Mouse (Mus musculus) lung, postnatal 0 days (tissue): Measurements from ENCODE around the gene Pde10a.

Source experiments
- CTCF ChIP-seq: IDR thresholded peaks from 2 replicates; pipeline ENCODE4 v1.5.1; 2016; ENCODE audit warnings: antibody characterized with exemption, mild to moderate bottlenecking
- EP300 ChIP-seq: IDR thresholded peaks from 2 replicates; pipeline ENCODE4 v1.6.1; 2016; ENCODE audit warnings: antibody characterized with exemption, mild to moderate bottlenecking, control low read depth

DNA sequence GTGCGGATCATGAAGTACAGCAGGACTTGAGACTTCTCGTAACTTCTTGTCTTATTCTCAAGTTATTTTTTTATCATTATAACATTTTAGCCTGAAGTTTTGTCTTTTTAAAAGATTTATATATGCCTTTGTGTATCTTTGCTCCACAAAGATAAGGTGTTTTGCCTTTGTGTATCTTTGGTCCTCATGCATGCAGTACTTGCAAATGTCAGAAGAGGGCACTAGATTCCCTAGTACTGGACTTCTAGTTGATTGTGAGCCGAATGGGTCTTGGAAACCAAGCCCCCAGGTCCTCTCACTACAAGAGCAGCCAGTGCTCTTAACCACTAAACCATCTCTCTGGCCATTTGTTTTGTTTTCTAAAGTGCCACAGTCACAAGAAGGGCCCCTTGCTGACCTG lies 55.2 kb downstream of the Pde10a start:
- TF ChIP-seq CTCF: peak; percentile 59
- no peak for TF ChIP-seq EP300
